Mouse (Mus musculus): ENCODE data around the gene Ipo7.
A peak's percentile ranks its signal among the peaks of the same experiment; 100 is the strongest.

GRCm38 (mm10) chr7:110061199-110061751, 43.2 kb downstream of the Ipo7 start, which contains the start of gene Zfp143:
- TF ChIP-seq CTCF (IDR thresholded peaks at IDR 0.05; ENCODE audit: control insufficient read depth, insufficient read depth, insufficient replicate concordance, low read depth, low read length) (no peak), POLR2A (IDR thresholded peaks at IDR 0.05; ENCODE audit: control insufficient read depth, low read depth, low read length) (peak; percentile 64)
